Mouse (Mus musculus): ENCODE results near the gene Sdhd. TPM values are rescaled to one million over a fixed set of nuclear protein-coding genes. Genes with fewer than 3 reads are reported as not detected.
"Not testable (repeated sequence)": the region's sequence is repeated elsewhere in the genome, so short reads cannot be mapped to it uniquely, and the experiment has no call there.

The Sdhd gene
- polyA plus RNA-seq (2016; fragmentation: Nextera tagmentation; extraction: Ambion mirVana): 337 and 352 TPM in 2 replicates

- DNase-seq (ENCODE audit: low spot score): peak; percentile 94
- no peaks in the 10 kb centered on the region for H3K27me3 ChIP-seq (ENCODE audit: low read depth, poor library complexity, severe bottlenecking)
- under 1% methylated on average over 48 of the region's 48 CpGs for WGBS
- H3K4me1 ChIP-seq: peaks cover 18% of the 10 kb centered on the region
- H3K36me3 ChIP-seq: peaks cover 60% of the 10 kb centered on the region
- H3K9me3 ChIP-seq (replicated peaks): no peaks in the 10 kb centered on the region
- peak within 1 kb of the TSS; percentile 88 for H3K27ac ChIP-seq
- peak within 1 kb of the TSS; percentile 74 for H3K4me3 ChIP-seq
Observed at GRCm38 (mm10) chr9:50603189-50603997, at the start of gene Sdhd, which contains the start of gene Timm8b. Sdhd (minus strand) TSS chr9:50603812. Timm8b (plus strand) TSS chr9:50603910.

GRCm38 (mm10) chr9:50650503-50650902, 46.9 kb upstream of the Sdhd start:
- DNase-seq (ENCODE audit: low spot score): no peak
- WGBS: 97% methylated on average over 10 of the region's 10 CpGs
- Histone ChIP-seq H3K9me3 (replicated peaks) (no peaks in the 10 kb centered on the region), H3K4me3 (no peak overlapping the region), H3K27ac (no peak overlapping the region), H3K4me1 (no peaks in the 10 kb centered on the region), H3K36me3 (peaks cover 98% of the 10 kb centered on the region), H3K27me3 (ENCODE audit: low read depth, poor library complexity, severe bottlenecking) (no peaks in the 10 kb centered on the region)

- Histone ChIP-seq H3K27me3 (ENCODE audit: low read depth, poor library complexity, severe bottlenecking) (no peaks in the 10 kb centered on the region), H3K9me3 (replicated peaks) (no peaks in the 10 kb centered on the region), H3K4me3 (no peak overlapping the region), H3K27ac (no peak overlapping the region), H3K36me3 (peaks cover 95% of the 10 kb centered on the region), H3K4me1 (no peaks in the 10 kb centered on the region)
- DNase-seq (ENCODE audit: low spot score): no peak
- WGBS: 84% methylated on average over 10 of the region's 10 CpGs
Observed at GRCm38 (mm10) chr9:50646826-50647370, 43.3 kb upstream of the Sdhd start.

- no peak overlapping the region for H3K4me3 ChIP-seq
- H3K27me3 ChIP-seq (ENCODE audit: low read depth, poor library complexity, severe bottlenecking): no peaks in the 10 kb centered on the region
- no peaks in the 10 kb centered on the region for H3K4me1 ChIP-seq
- 97% methylated on average over 11 of the region's 11 CpGs for WGBS
- H3K36me3 ChIP-seq: peaks cover 73% of the 10 kb centered on the region
- H3K27ac ChIP-seq: no peak overlapping the region
- no peaks in the 10 kb centered on the region for H3K9me3 ChIP-seq (replicated peaks)
- DNase-seq (ENCODE audit: low spot score): no peak
Observed at GRCm38 (mm10) chr9:50634270-50634669, 30.7 kb upstream of the Sdhd start.

GRCm38 (mm10) chr9:50633059-50633458, 29.4 kb upstream of the Sdhd start:
- no peak for DNase-seq (ENCODE audit: low spot score)
- H3K27ac ChIP-seq: no peak overlapping the region
- H3K36me3 ChIP-seq: peaks cover 61% of the 10 kb centered on the region
- H3K4me3 ChIP-seq: no peak overlapping the region
- 65% methylated on average over 2 of the region's 2 CpGs for WGBS
- no peaks in the 10 kb centered on the region for H3K27me3 ChIP-seq (ENCODE audit: low read depth, poor library complexity, severe bottlenecking)
- no peaks in the 10 kb centered on the region for H3K4me1 ChIP-seq
- no peaks in the 10 kb centered on the region for H3K9me3 ChIP-seq (replicated peaks)

GRCm38 (mm10) chr9:50632016-50632688, 28.5 kb upstream of the Sdhd start:
- Histone ChIP-seq H3K36me3 (peaks cover 52% of the 10 kb centered on the region), H3K27me3 (ENCODE audit: low read depth, poor library complexity, severe bottlenecking) (no peaks in the 10 kb centered on the region), H3K9me3 (replicated peaks) (no peaks in the 10 kb centered on the region), H3K27ac (no peak overlapping the region), H3K4me3 (no peak overlapping the region), H3K4me1 (no peaks in the 10 kb centered on the region)
- WGBS: 85% methylated on average over 6 of the region's 6 CpGs
- DNase-seq (ENCODE audit: low spot score): no peak

- H3K9me3 ChIP-seq (replicated peaks); H3K27ac ChIP-seq; H3K27me3 ChIP-seq (ENCODE audit: low read depth, poor library complexity, severe bottlenecking); DNase-seq (ENCODE audit: low spot score); H3K4me1 ChIP-seq; H3K4me3 ChIP-seq: not testable (repeated sequence)
- 95% methylated on average over 6 of the region's 8 CpGs for WGBS
- H3K36me3 ChIP-seq: peaks cover 39% of the 10 kb centered on the region
Observed at GRCm38 (mm10) chr9:50630903-50631302, 27.3 kb upstream of the Sdhd start.

- 63% methylated on average over 9 of the region's 9 CpGs for WGBS
- H3K27ac ChIP-seq: no peak overlapping the region
- peak overlapping the region; percentile 89 for H3K4me3 ChIP-seq
- peaks cover 25% of the 10 kb centered on the region for H3K36me3 ChIP-seq
- DNase-seq (ENCODE audit: low spot score): no peak
- H3K4me1 ChIP-seq: peaks cover 8% of the 10 kb centered on the region
- H3K27me3 ChIP-seq (ENCODE audit: low read depth, poor library complexity, severe bottlenecking): no peaks in the 10 kb centered on the region
- H3K9me3 ChIP-seq (replicated peaks): no peaks in the 10 kb centered on the region
Observed at GRCm38 (mm10) chr9:50617794-50618330, 14.2 kb upstream of the Sdhd start.

- Histone ChIP-seq H3K36me3 (peaks cover 33% of the 10 kb centered on the region), H3K9me3 (replicated peaks) (no peaks in the 10 kb centered on the region), H3K4me3 (peak within 1 kb of the TSS; percentile 89), H3K4me1 (peaks cover 8% of the 10 kb centered on the region), H3K27me3 (ENCODE audit: low read depth, poor library complexity, severe bottlenecking) (no peaks in the 10 kb centered on the region), H3K27ac (peak within 1 kb of the TSS; percentile 93)
- under 1% methylated on average over 81 of the region's 81 CpGs for WGBS
- peak; percentile 90 for DNase-seq (ENCODE audit: low spot score)
Observed at GRCm38 (mm10) chr9:50616766-50617603, 13.4 kb upstream of the Sdhd start, which contains the start of the genes Pih1d2 and Nkapd1. Pih1d2 (plus strand) TSS chr9:50617321. Nkapd1 (minus strand) TSS chr9:50617464.

GRCm38 (mm10) chr9:50616161-50616560, 12.5 kb upstream of the Sdhd start:
- Histone ChIP-seq H3K27ac (peak overlapping the region; percentile 93), H3K4me3 (peak overlapping the region; percentile 89), H3K36me3 (peaks cover 42% of the 10 kb centered on the region), H3K9me3 (replicated peaks) (no peaks in the 10 kb centered on the region), H3K4me1 (peaks cover 8% of the 10 kb centered on the region), H3K27me3 (ENCODE audit: low read depth, poor library complexity, severe bottlenecking) (no peaks in the 10 kb centered on the region)
- 43% methylated on average over 11 of the region's 11 CpGs for WGBS
- no peak for DNase-seq (ENCODE audit: low spot score)

- peaks cover 82% of the 10 kb centered on the region for H3K36me3 ChIP-seq
Observed at GRCm38 (mm10) chr9:50612115-50612514, 8.5 kb upstream of the Sdhd start.

GRCm38 (mm10) chr9:50604338-50604737, 726 bp upstream of the Sdhd start:
- Histone ChIP-seq H3K4me1 (peaks cover 18% of the 10 kb centered on the region), H3K36me3 (peaks cover 60% of the 10 kb centered on the region), H3K4me3 (peak overlapping the region; percentile 74), H3K27ac (peak overlapping the region; percentile 88), H3K9me3 (replicated peaks) (no peaks in the 10 kb centered on the region), H3K27me3 (ENCODE audit: low read depth, poor library complexity, severe bottlenecking) (no peaks in the 10 kb centered on the region)
- DNase-seq (ENCODE audit: low spot score): no peak
- WGBS: 3% methylated on average over 6 of the region's 6 CpGs

More at GRCm38 (mm10) chr9:50612115-50612514, 8.5 kb upstream of the Sdhd start:
- no peak overlapping the region for H3K4me3 ChIP-seq
- H3K4me1 ChIP-seq: peaks cover 8% of the 10 kb centered on the region
- WGBS: 92% methylated on average over 4 of the region's 4 CpGs
- no peaks in the 10 kb centered on the region for H3K27me3 ChIP-seq (ENCODE audit: low read depth, poor library complexity, severe bottlenecking)
- DNase-seq (ENCODE audit: low spot score): no peak
- no peak overlapping the region for H3K27ac ChIP-seq
- no peaks in the 10 kb centered on the region for H3K9me3 ChIP-seq (replicated peaks)
